Mouse (Mus musculus) C2C12 (cell line): ENCODE results near the gene Tcea3.

Source experiments
- CTCF ChIP-seq: IDR thresholded peaks from one replicate; pipeline ENCODE4 v1.5.1; 2011; ENCODE audit not compliant: control insufficient read depth, insufficient read depth, insufficient read length
- MAX ChIP-seq: IDR thresholded peaks from one replicate; pipeline ENCODE4 v1.6.1; 2011; ENCODE audit warnings: mild to moderate bottlenecking, control low read depth
- MYOG ChIP-seq: IDR thresholded peaks from one replicate; pipeline ENCODE4 v1.6.1; 2011; ENCODE audit not compliant: control insufficient read depth, insufficient read length; ENCODE audit errors: extremely low read depth

GRCm38 (mm10) chr4:136281611-136282010, 34.1 kb downstream of the Tcea3 start:
- TF ChIP-seq CTCF: no peak
- TF ChIP-seq MYOG: no peak
- no peak for TF ChIP-seq MAX
